Mouse (Mus musculus) liver, embryonic 13.5 days (tissue): ENCODE measurements around the gene Lpp. TPM values are rescaled to one million over a fixed set of nuclear protein-coding genes. Genes with fewer than 3 reads are reported as not detected.

Experiments
- ATAC-seq: fragments of 200-750 bp; cut with Nextera tagmentation; 2 replicates; pipeline ENCODE4 v1.8.0; 2017; ENCODE audit warnings: low read depth, mild to moderate bottlenecking, moderate number of reproducible peaks, moderate library complexity
- DNase-seq: peaks from one replicate; pipeline ENCODE4 v3.0.0; 2022
- H3K27ac ChIP-seq: fragments of 300-500 bp; sonication (generic); 2 replicates; pipeline ENCODE4 v1.5.1; 2015; ENCODE audit warnings: moderate library complexity, mild to moderate bottlenecking, inconsistent platforms
- H3K27me3 ChIP-seq: fragments of 300-500 bp; sonication (generic); 2 replicates; pipeline ENCODE4 v1.6.1; 2015; ENCODE audit warnings: mild to moderate bottlenecking, inconsistent platforms
- H3K36me3 ChIP-seq: fragments of 300-500 bp; sonication (generic); 2 replicates; pipeline ENCODE4 v1.6.1; 2015; ENCODE audit warnings: mild to moderate bottlenecking, inconsistent platforms
- H3K4me1 ChIP-seq: fragments of 300-500 bp; sonication (generic); replicated peaks from 2 replicates; pipeline ENCODE4 v1.6.1; 2015; ENCODE audit warnings: inconsistent platforms
- H3K4me2 ChIP-seq: fragments of 300-500 bp; sonication (generic); 2 replicates; pipeline ENCODE4 v1.6.1; 2015; ENCODE audit warnings: inconsistent platforms, mild to moderate bottlenecking, moderate library complexity
- H3K4me3 ChIP-seq: fragments of 300-500 bp; sonication (generic); replicated peaks from 2 replicates; pipeline ENCODE4 v1.5.1; 2015; ENCODE audit warnings: mild to moderate bottlenecking, inconsistent platforms
- H3K9ac ChIP-seq: fragments of 300-500 bp; sonication (generic); 2 replicates; pipeline ENCODE4 v1.6.1; 2015; ENCODE audit warnings: mild to moderate bottlenecking, inconsistent platforms
- H3K9me3 ChIP-seq: fragments of 300-500 bp; sonication (generic); replicated peaks from 2 replicates; pipeline ENCODE4 v1.6.1; 2016; ENCODE audit warnings: inconsistent platforms
- WGBS: fragments of 180-500 bp; shearing (Covaris S2); methylation state at CpG from one replicate; pipeline ENCODE4 v1.1.7; 2015; ENCODE audit not compliant: insufficient replicate concordance; 5-methylcytosine and 5-hydroxymethylcytosine counted together
- polyA plus RNA-seq: library from polyadenylated mRNA; unstranded; fragments of >200 nt; fragmentation: Nextera tagmentation; extraction: Ambion mirVana; gene quantifications from 2 replicates; pipeline ENCODE4 v1.2.1, GENCODE M21; 2015

Gene Lpp
- polyA plus RNA-seq, 1 experiment from 2014 or later: 6.1 TPM

DNA sequence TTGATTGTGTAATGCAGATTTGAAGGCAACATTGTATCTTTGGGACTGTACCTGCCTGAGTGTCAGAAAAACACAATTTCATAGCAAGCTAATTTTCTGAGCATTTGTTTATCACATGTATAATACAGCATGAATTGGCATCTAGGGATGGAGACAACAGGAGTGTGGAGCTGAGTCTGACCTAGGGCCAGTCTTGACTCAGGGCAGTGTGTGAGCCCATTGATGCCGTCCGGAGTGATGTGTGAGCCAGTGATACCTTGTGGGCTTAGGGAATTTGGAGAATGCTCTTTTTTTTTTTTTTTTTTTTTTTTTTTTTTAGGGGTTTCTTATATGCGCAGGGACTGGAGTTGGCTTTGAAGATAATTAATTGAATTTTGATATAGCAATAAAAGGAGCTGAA lies 174.3 kb downstream of the Lpp start:
- peaks cover 3% of the 10 kb centered on the region; the same call in 1 of the 2 replicates for H3K4me1 ChIP-seq
- no peaks in the 10 kb centered on the region for H3K36me3 ChIP-seq
- no peaks in the 10 kb centered on the region for H3K9me3 ChIP-seq
- no peaks in the 10 kb centered on the region for H3K27me3 ChIP-seq
- ATAC-seq (no peak), DNase-seq (no peak)
- H3K9ac ChIP-seq: no peak overlapping the region
- WGBS: 78% methylated on average over 3 of the region's 3 CpGs
- no peak overlapping the region for H3K27ac ChIP-seq
- no peak overlapping the region for H3K4me3 ChIP-seq
- H3K4me2 ChIP-seq: no peak overlapping the region

GRCm38 (mm10) chr16:24568061-24568460 lies 174.8 kb downstream of the Lpp start:
- no peak overlapping the region for H3K9ac ChIP-seq
- no peaks in the 10 kb centered on the region for H3K27me3 ChIP-seq
- no peak overlapping the region for H3K4me2 ChIP-seq
- H3K9me3 ChIP-seq: no peaks in the 10 kb centered on the region
- H3K36me3 ChIP-seq: no peaks in the 10 kb centered on the region
- ATAC-seq: no peak
- H3K4me3 ChIP-seq: no peak overlapping the region
- no peak overlapping the region for H3K27ac ChIP-seq
- WGBS: 50% methylated on average over 3 of the region's 3 CpGs
- peaks cover 3% of the 10 kb centered on the region; the same call in 1 of the 2 replicates for H3K4me1 ChIP-seq
- no peak for DNase-seq

GRCm38 (mm10) chr16:24569681-24570080 lies 176.4 kb downstream of the Lpp start:
- no peak for ATAC-seq
- Histone ChIP-seq H3K9me3 (no peaks in the 10 kb centered on the region), H3K36me3 (no peaks in the 10 kb centered on the region), H3K4me1 (peaks cover 3% of the 10 kb centered on the region; the same call in 1 of the 2 replicates), H3K4me3 (no peak overlapping the region), H3K27ac (no peak overlapping the region), H3K27me3 (no peaks in the 10 kb centered on the region), H3K9ac (no peak overlapping the region), H3K4me2 (no peak overlapping the region)
- 61% methylated on average over 5 of the region's 5 CpGs for whole genome bisulfite sequencing
- DNase-seq: no peak

DNA sequence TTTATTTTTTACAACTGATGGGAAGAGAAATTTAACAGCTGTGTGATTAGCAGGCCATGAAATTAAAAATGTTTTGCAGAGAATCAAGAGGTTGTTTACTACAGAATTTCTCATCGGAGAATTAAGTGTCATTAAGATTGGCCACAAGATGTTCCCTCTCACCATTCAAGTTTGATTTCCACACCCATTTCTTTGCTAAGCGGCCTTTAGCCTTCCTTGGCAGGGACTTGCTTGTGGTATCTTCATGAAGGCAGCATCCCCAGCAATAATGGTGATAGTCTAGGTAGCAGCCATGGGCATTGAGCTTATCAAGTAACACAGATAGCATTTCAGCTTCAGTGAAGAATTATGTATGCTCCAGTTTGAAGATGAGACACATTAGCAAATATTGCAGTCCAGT lies 183.7 kb downstream of the Lpp start:
- Histone ChIP-seq H3K27me3 (no peaks in the 10 kb centered on the region), H3K4me3 (no peak overlapping the region), H3K9me3 (no peaks in the 10 kb centered on the region), H3K9ac (no peak overlapping the region), H3K4me1 (no peaks in the 10 kb centered on the region), H3K36me3 (no peaks in the 10 kb centered on the region), H3K4me2 (no peak overlapping the region), H3K27ac (no peak overlapping the region)
- DNase-seq (no peak), ATAC-seq (no peak)
- 65% methylated on average over 2 of the region's 2 CpGs for WGBS

DNA sequence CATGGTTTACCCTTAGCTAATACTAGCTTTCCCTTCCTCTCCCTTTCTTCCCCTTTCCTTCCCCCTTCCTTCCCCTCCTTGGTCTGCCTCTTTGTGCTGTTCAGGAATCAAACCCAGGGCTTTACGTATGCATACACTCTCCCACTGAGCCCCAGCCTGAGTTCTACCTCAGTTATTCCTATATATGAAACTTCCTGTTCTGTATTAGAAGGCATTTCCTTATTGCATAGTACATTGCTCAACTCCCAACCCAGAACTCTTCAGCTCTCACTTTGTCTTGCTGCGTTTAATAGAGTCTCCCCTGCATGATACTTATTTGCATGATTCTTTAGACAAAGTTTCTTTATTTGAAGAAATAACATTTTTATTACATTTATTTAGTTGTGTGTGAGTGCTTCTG lies 184.5 kb downstream of the Lpp start:
- no peak overlapping the region for H3K27ac ChIP-seq
- no peak overlapping the region for H3K9ac ChIP-seq
- H3K4me1 ChIP-seq: no peaks in the 10 kb centered on the region
- 42% methylated on average over 2 of the region's 2 CpGs for WGBS
- H3K9me3 ChIP-seq: no peaks in the 10 kb centered on the region
- DNase-seq (no peak), ATAC-seq (no peak)
- no peak overlapping the region for H3K4me3 ChIP-seq
- no peaks in the 10 kb centered on the region for H3K27me3 ChIP-seq
- no peaks in the 10 kb centered on the region for H3K36me3 ChIP-seq
- H3K4me2 ChIP-seq: no peak overlapping the region

DNA sequence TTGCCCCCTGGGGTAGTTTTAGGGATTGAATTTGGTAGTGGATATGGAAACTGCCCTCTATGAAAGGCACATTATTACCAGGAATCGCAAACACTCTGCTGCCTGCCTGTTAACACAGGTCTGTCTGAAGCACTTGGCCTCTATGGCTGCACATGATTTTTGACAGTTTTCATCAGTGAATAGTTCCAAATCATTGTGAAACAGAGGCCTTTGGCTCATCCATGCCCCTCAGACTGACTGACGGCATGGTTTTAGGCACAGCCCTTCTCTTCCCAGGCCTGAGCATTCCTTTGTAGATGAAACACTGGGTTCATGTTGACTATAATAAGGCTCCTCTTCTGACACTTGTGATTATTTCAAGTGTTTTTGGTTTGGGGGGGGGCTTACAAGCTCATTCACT lies 189.5 kb downstream of the Lpp start:
- Histone ChIP-seq H3K27ac (no peak overlapping the region), H3K4me1 (no peaks in the 10 kb centered on the region), H3K4me3 (no peak overlapping the region), H3K36me3 (no peaks in the 10 kb centered on the region), H3K4me2 (no peak overlapping the region), H3K9me3 (no peaks in the 10 kb centered on the region), H3K9ac (no peak overlapping the region), H3K27me3 (no peaks in the 10 kb centered on the region)
- 87% methylated on average over 2 of the region's 2 CpGs for WGBS
- no peak for DNase-seq
- no peak for ATAC-seq

- Histone ChIP-seq H3K27me3 (no peaks in the 10 kb centered on the region), H3K36me3 (no peaks in the 10 kb centered on the region), H3K4me1 (no peaks in the 10 kb centered on the region), H3K9me3 (no peaks in the 10 kb centered on the region), H3K9ac (no peak overlapping the region), H3K4me2 (no peak overlapping the region), H3K4me3 (no peak overlapping the region), H3K27ac (no peak overlapping the region)
- ATAC-seq (no peak), DNase-seq (no peak)
- WGBS: 63% methylated on average over 4 of the region's 4 CpGs
Observed at GRCm38 (mm10) chr16:24593535-24593934, 200.2 kb downstream of the Lpp start.

GRCm38 (mm10) chr16:24594508-24594907 lies 201.2 kb downstream of the Lpp start:
- H3K27me3 ChIP-seq: no peaks in the 10 kb centered on the region
- WGBS: 56% methylated on average over 5 of the region's 5 CpGs
- no peak for DNase-seq
- H3K4me1 ChIP-seq: no peaks in the 10 kb centered on the region
- no peak overlapping the region for H3K27ac ChIP-seq
- H3K4me2 ChIP-seq: no peak overlapping the region
- no peaks in the 10 kb centered on the region for H3K9me3 ChIP-seq
- no peaks in the 10 kb centered on the region for H3K36me3 ChIP-seq
- no peak for ATAC-seq
- H3K9ac ChIP-seq: no peak overlapping the region
- H3K4me3 ChIP-seq: no peak overlapping the region

- H3K27ac ChIP-seq: no peak overlapping the region
- H3K9ac ChIP-seq: no peak overlapping the region
- no peaks in the 10 kb centered on the region for H3K9me3 ChIP-seq
- no peaks in the 10 kb centered on the region for H3K36me3 ChIP-seq
- no peaks in the 10 kb centered on the region for H3K27me3 ChIP-seq
- H3K4me1 ChIP-seq: no peaks in the 10 kb centered on the region
- H3K4me2 ChIP-seq: no peak overlapping the region
- DNase-seq: no peak
- no peak for ATAC-seq
- H3K4me3 ChIP-seq: no peak overlapping the region
Observed at GRCm38 (mm10) chr16:24595493-24595892, 202.2 kb downstream of the Lpp start.

GRCm38 (mm10) chr16:24598567-24598966 lies 205.3 kb downstream of the Lpp start:
- Histone ChIP-seq H3K27me3 (no peaks in the 10 kb centered on the region), H3K9ac (no peak overlapping the region), H3K36me3 (no peaks in the 10 kb centered on the region), H3K27ac (no peak overlapping the region), H3K4me1 (no peaks in the 10 kb centered on the region), H3K4me3 (no peak overlapping the region), H3K4me2 (no peak overlapping the region), H3K9me3 (no peaks in the 10 kb centered on the region)
- DNase-seq: no peak
- ATAC-seq: no peak
- 59% methylated on average over 7 of the region's 7 CpGs for WGBS

DNA sequence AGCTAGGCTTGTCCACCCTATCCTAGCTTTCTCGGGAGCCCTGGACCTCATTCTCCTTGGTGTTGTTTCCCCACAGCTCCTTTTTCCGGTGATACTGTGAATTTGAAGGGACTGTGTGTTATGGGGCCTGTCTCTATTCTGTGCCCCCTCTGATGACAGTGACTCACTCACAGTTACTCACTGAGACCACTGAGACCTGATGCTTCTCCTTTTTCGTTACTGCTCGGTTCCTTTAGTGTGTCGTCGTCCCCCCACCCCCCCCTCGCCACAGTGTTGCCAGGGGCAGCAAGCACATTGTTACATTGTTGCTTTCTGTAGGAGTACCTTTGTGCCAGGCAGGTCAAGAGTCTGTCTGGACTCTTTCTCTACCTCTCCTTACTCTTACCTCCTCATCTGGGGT lies 206.5 kb downstream of the Lpp start:
- DNase-seq: no peak
- H3K9ac ChIP-seq: no peak overlapping the region
- WGBS: 28% methylated on average over 7 of the region's 7 CpGs
- H3K9me3 ChIP-seq: no peaks in the 10 kb centered on the region
- no peak overlapping the region for H3K4me3 ChIP-seq
- no peaks in the 10 kb centered on the region for H3K36me3 ChIP-seq
- H3K4me2 ChIP-seq: no peak overlapping the region
- no peak overlapping the region for H3K27ac ChIP-seq
- no peaks in the 10 kb centered on the region for H3K4me1 ChIP-seq
- no peak for ATAC-seq
- H3K27me3 ChIP-seq: no peaks in the 10 kb centered on the region

GRCm38 (mm10) chr16:24600260-24600948 lies 207.1 kb downstream of the Lpp start:
- Histone ChIP-seq H3K36me3 (no peaks in the 10 kb centered on the region), H3K4me3 (no peak overlapping the region), H3K9me3 (no peaks in the 10 kb centered on the region), H3K9ac (no peak overlapping the region), H3K4me2 (no peak overlapping the region), H3K4me1 (no peaks in the 10 kb centered on the region), H3K27me3 (no peaks in the 10 kb centered on the region), H3K27ac (no peak overlapping the region)
- ATAC-seq (no peak), DNase-seq (no peak)
- 76% methylated on average over 14 of the region's 14 CpGs for WGBS
